Mouse (Mus musculus): ENCODE measurements around the gene Rer1. TPM values are rescaled to one million over a fixed set of nuclear protein-coding genes. Genes with fewer than 3 reads are reported as not detected.

Gene Rer1
- total RNA-seq, 2 experiments from 2014 or later: 65.6 to 68.8 TPM

Other genes starting within 250 kb of the Rer1 start
- 1 to 10 TPM; 2.1 to 2.7 TPM for gene Ttc34, start 248.9 kb downstream of the Rer1 start, total RNA-seq (2021)
- gene Mmel1, start 216.8 kb downstream of the Rer1 start, total RNA-seq (2021): under 1 TPM; 0.15 to 0.40 TPM
- 10 to 100 TPM; 40.4 to 45.9 TPM for gene Fam213b, start 187.2 kb downstream of the Rer1 start, total RNA-seq (2021)
- gene Tnfrsf14, start 157.8 kb downstream of the Rer1 start, total RNA-seq (2021): 1 to 10 TPM in 1 of 2 experiments, under 1 TPM in 1; 0.60 to 1.1 TPM
- 10 to 100 TPM; 17.6 to 28.1 TPM for gene Hes5, start 125.5 kb downstream of the Rer1 start, total RNA-seq (2021)
- gene Pank4, start 122.3 kb downstream of the Rer1 start, total RNA-seq (2021): 10 to 100 TPM; 40.6 to 40.8 TPM
- gene Plch2, start 29.6 kb downstream of the Rer1 start, total RNA-seq (2021): 10 to 100 TPM; 96.6 to 96.9 TPM
- 10 to 100 TPM; 21.8 to 24.0 TPM for gene Pex10, start 19.4 kb downstream of the Rer1 start, total RNA-seq (2021)
- 10 to 100 TPM; 11.6 to 12.6 TPM for gene Morn1, start 195 bp upstream of the Rer1 start, total RNA-seq (2021)
- 100 to 1,000 TPM; 126 to 132 TPM for gene Ski, start 136.2 kb upstream of the Rer1 start, total RNA-seq (2021)
- gene Faap20, start 163.4 kb upstream of the Rer1 start, total RNA-seq (2021): 10 to 100 TPM; 30.9 to 35.1 TPM